Mouse (Mus musculus): ENCODE measurements around the gene Agbl1. TPM values are rescaled to one million over a fixed set of nuclear protein-coding genes. Genes with fewer than 3 reads are reported as not detected.
"Not testable (repeated sequence)": the region's sequence is repeated elsewhere in the genome, so short reads cannot be mapped to it uniquely, and the experiment has no call there.

Agbl1 gene
- total RNA-seq, 1 experiment from 2014 or later = 0.10 TPM

DNA sequence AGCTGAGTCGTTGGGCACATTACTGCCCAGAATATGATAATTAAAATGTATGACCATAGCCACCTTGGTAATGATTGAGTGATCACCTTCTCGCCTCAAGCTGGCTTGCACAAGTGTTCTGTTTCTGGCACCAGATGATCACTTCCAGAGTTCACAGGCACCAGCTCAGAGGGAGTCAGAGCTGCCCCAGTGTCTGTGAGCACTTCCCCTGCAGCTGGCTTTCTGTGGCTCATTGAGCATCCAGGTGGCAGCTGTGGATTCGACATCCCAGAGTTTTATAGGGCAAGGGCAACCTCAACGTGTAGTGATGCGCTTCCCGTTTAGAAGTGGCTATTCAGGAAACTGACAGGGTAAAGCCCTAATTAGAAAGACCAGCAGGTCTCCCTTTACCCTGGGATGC is 244.5 kb downstream of the Agbl1 start:
- no peak for ATAC-seq (replicated peaks in 1 of 2; ENCODE audit: insufficient read depth in 1 of 2, low FRiP score in 2 of 2, low TSS enrichment in 1 of 2, low read depth in 1 of 2, poor library complexity in 2 of 2, severe bottlenecking in 2 of 2)

DNA sequence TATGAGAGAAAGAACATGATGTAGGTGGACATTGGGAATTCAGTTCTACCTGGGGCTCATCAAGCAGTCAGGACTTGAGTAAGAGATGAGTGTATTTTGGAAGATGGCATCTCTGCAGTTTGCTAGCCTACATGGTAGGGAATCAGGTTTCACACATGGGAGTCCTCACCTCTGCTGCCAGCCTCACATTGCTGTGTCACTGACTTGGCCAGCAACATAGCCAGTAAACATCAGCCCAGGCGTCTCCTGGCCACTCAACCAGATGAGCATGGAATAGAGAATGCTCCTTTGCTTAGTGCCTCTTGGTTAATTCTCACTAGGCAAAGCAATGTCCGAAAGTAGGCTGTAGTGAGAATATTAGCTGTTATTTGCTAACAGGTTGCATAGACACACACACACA is 255.9 kb downstream of the Agbl1 start:
- no peak for ATAC-seq (replicated peaks in 1 of 2; ENCODE audit: insufficient read depth in 1 of 2, low FRiP score in 2 of 2, low TSS enrichment in 1 of 2, low read depth in 1 of 2, poor library complexity in 2 of 2, severe bottlenecking in 2 of 2)

DNA sequence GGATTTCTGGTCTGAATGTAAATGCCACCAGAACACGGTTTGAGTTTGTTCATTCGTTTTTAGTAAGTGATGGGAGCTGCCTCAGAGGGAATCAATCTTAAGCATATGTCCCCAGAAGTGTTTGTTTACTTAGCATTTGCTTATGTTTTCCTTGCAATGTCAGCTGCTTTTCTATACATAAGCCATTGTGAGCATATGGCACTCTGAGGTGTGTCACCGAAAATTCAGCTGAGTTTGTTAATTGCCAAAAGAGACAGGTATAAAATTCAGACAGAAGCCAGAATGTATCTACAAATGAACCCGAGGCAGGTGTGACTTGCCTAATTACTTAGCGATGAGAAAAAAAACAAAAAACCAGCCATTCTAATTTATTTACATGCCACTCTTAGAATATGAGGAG is 257.8 kb downstream of the Agbl1 start:
- no peak for ATAC-seq (replicated peaks in 1 of 2; ENCODE audit: insufficient read depth in 1 of 2, low FRiP score in 2 of 2, low TSS enrichment in 1 of 2, low read depth in 1 of 2, poor library complexity in 2 of 2, severe bottlenecking in 2 of 2)

DNA sequence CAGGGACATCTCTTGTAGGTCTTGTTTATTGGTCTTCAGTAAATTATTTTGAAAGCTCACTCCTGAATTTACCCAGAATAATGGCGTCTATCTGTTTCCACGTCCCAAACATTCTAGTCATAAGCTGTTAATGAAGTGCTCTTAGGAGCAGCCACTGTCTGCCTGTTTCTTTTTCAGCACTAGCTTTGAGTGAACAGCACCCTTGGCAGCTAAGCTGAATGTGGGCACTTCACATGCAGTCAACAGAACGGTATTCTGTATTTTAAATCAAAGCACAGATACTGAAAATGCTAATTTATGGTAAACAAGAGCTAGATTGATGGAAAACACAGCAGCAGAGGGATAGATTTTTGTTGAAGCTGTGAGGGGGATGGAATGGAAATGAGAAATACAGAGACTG is 294.6 kb downstream of the Agbl1 start:
- ATAC-seq (replicated peaks in 1 of 2; ENCODE audit: insufficient read depth in 1 of 2, low FRiP score in 2 of 2, low TSS enrichment in 1 of 2, low read depth in 1 of 2, poor library complexity in 2 of 2, severe bottlenecking in 2 of 2) = no peak

DNA sequence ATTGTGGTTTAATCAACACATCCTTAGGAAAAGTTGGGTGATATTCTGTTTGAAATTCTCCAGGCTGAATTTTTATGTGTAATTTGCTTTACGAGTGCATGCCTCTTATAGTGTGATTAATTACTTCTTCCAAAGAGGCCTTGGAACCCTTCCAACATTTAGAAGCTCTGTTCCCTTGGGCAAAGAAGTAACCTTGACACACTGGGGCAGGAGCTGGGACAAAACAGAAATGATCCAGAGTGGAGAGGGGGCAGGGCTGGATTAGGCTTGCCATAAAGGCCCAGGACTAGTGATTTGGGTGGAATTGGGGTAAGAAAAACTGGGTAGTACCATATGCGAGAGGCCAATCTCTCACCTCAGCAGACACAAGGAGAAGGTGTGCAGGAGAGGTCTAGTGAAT is 316.8 kb downstream of the Agbl1 start:
- no peak for ATAC-seq (replicated peaks in 1 of 2; ENCODE audit: insufficient read depth in 1 of 2, low FRiP score in 2 of 2, low TSS enrichment in 1 of 2, low read depth in 1 of 2, poor library complexity in 2 of 2, severe bottlenecking in 2 of 2)

DNA sequence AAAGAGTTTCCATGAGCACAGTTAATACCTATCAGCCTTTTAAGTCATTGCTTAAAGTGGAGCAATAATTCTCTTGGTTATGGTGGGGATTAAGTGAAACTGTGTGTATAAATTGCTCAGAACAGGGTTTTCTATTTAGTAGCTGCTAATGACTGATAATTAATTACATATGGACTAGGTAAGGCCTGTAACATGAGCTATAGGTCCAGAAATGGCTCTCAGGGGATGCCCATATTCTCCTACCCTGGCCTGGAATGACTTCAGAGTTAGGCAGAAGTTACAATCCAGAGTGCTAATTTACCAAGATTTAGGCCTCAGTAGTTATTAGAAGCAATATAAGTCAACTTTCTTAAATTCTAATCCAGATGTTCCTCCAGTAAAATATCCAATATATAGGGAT is 317.6 kb downstream of the Agbl1 start:
- ATAC-seq (replicated peaks in 1 of 2; ENCODE audit: insufficient read depth in 1 of 2, low FRiP score in 2 of 2, low TSS enrichment in 1 of 2, low read depth in 1 of 2, poor library complexity in 2 of 2, severe bottlenecking in 2 of 2) = no peak

DNA sequence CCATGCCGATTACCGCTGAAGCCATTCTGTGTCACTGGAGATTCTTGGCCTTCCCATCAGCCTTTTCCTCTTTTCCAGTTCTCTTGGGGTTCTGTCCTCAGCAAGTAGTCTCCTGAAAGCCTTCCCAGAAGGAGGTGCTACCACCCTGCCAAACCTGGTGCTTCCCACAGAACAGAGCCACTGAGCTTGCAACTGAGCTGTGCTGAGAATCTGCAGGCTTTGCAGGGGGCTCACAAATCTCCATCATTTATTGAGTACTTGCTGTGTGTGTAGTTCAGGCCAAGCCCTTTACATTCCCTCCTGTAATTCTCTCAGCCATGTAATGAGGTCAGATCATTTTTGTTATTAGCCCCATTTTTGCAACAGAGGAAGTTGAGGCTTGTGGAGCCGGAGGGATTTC is 322.2 kb downstream of the Agbl1 start:
- ATAC-seq (replicated peaks in 1 of 2; ENCODE audit: insufficient read depth in 1 of 2, low FRiP score in 2 of 2, low TSS enrichment in 1 of 2, low read depth in 1 of 2, poor library complexity in 2 of 2, severe bottlenecking in 2 of 2) = no peak

DNA sequence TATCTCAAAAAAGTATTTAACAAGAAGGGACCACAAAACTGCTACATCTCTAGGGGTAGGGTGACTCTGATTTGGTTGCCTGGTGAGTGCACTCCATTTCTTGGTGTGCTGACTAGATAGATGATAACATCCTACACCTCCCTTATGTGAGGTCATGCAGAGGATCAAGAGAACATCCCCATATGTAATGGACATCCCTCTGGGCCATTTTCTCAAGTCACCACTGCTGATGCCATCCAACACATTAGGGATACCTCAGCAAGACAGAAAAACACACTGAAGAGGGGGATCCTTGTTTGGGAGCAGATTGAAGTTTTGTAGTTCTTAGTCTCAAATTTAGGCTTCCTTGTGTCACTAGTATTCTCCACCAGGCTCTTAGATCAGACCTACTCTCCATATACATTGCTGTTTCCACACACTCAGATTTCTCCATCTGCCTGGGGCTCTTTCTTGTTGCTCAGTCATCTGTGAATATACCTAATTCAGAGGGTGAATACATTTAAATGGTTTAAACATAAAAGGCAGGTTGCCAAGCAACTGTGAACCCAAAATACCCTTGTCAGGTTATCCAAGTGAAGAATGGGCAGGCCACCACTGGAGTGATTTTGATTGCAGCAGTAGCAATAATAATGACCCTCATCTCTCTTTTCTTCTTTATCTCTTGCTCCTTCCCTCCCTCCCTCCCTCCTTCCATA is 331.0 kb downstream of the Agbl1 start:
- ATAC-seq (replicated peaks in 1 of 2; ENCODE audit: insufficient read depth in 1 of 2, low FRiP score in 2 of 2, low TSS enrichment in 1 of 2, low read depth in 1 of 2, poor library complexity in 2 of 2, severe bottlenecking in 2 of 2) = no peak

DNA sequence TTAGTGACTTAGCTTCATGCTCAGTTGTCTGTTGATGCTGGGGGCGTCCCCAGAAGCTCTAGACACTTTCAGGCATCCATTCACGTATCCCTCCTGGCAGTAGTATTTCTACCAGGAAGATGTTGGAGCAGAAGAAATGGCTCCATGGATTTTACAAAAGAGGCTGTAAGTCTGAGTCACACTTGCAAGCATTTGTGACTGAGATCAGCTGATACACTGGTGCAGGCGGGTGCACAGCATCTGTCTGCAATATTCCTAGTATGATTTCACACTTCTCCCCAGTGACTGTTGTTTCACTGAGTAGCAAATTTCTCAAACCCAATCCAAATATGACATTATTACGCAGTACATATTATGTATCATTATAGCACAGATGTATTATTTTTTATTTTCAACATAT is 332.8 kb downstream of the Agbl1 start:
- ATAC-seq (replicated peaks in 1 of 2; ENCODE audit: insufficient read depth in 1 of 2, low FRiP score in 2 of 2, low TSS enrichment in 1 of 2, low read depth in 1 of 2, poor library complexity in 2 of 2, severe bottlenecking in 2 of 2) = no peak

DNA sequence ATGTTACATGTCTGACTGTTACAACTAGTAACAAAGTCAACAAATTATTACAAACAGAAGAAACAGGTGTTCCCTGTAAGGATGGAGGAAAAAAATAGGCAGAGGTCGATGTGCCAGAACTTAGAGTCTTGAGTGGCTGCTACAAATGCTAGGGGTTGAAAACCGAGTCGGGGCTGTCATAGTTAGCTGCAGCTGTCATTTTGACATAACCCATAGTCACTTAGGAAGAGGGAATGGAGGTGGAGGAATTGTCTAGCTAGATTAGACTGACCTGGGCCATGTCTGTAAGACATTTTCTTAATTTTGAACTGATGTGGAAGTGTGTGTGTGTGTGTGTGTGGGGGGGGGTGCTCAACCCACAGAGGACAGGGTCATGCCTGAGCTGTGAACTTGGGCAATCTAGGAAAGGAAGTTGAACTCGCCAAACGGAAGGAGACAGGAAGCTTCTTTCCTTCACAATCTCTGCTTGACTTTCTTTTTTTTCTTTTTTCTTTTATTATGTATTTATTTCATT is 364.9 kb downstream of the Agbl1 start:
- no peak for ATAC-seq (replicated peaks in 1 of 2; ENCODE audit: insufficient read depth in 1 of 2, low FRiP score in 2 of 2, low TSS enrichment in 1 of 2, low read depth in 1 of 2, poor library complexity in 2 of 2, severe bottlenecking in 2 of 2)

DNA sequence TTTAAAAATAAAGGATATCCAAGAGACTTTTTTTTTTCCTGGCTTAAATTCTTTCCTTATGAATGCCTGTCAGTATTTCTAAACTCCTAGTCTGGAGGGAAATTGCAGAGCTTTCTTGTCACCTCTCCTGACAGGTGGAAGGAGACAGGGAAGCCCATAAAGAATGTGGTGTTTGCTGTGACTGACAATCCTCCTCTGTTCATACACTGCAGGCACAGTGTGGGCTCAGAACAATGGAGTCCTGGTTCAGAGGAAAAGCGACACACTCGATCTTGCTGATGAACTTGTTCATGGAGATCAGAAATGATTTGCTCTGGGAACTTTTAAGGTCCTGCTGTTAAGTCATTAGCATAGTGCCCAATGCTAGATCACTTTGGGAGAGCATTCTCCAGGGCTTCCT is 368.1 kb downstream of the Agbl1 start:
- ATAC-seq (replicated peaks in 1 of 2; ENCODE audit: insufficient read depth in 1 of 2, low FRiP score in 2 of 2, low TSS enrichment in 1 of 2, low read depth in 1 of 2, poor library complexity in 2 of 2, severe bottlenecking in 2 of 2) = no peak

DNA sequence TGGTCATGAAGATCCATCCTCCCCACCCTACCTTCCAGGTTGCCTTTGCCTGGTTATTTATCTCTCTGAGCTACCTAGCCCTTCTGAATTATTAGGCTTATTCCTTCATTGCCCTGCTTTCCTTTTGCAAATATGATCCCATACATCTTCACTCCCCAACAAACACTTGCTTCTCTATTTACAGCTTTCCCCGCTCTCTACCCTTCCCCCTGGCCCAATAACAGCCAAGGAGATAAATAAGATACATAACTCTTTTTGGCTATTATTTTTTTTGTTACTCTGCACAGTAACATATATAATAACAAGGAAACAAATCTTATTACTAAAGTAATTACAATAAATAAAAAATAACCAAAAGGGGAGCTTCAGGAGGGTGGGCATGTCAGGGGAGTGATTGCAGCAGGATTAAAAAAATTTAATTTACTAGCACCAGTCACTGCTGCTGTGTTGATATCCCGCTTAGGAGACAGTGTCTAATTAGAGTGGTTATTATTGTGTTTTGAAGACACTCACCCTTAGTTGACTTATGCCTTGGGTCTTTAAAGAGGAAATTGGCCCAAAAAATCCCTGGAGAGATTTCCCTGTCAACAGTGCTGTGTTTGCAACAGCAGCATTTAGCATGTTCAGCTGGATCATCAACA is 370.5 kb downstream of the Agbl1 start:
- no peak for ATAC-seq (replicated peaks in 1 of 2; ENCODE audit: insufficient read depth in 1 of 2, low FRiP score in 2 of 2, low TSS enrichment in 1 of 2, low read depth in 1 of 2, poor library complexity in 2 of 2, severe bottlenecking in 2 of 2)

DNA sequence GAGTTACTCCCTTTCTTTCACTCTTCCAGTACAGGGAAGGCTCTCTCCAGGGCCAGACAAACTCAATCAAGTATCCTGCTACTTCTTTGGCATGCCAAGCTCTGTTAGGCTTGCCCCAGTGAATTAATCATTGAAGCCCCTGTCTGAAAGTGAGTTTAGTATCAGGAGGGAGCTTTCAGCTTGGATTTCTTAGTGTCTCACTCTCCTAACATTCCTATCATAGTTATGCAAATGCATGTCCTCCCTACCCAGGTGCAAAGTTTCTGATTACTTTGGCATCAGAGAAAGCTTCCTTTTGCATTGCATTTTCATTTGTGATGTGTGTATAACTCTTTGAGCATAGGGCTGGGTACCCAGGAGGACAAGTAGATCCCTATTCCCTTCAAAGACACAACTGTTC is 399.8 kb downstream of the Agbl1 start:
- ATAC-seq (replicated peaks in 1 of 2; ENCODE audit: insufficient read depth in 1 of 2, low FRiP score in 2 of 2, low TSS enrichment in 1 of 2, low read depth in 1 of 2, poor library complexity in 2 of 2, severe bottlenecking in 2 of 2) = no peak

DNA sequence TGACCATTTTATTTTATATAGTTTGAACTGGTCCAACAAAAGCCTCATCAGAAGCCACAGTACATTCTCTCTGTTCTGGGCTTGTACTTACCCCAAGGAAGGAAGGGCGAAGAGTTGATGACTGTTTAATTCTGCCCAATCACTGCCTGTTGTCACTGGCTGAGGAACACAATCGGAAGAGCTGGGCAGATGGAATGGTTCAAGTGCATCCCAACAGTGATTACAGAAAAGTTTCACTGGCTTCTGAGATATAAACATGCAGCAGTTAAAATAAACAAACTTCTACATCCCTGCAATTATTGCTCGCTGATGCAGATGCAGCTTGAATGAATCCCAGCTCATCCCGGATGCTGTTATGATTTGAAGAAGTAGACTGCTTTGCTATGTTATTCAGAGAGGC is 421.3 kb downstream of the Agbl1 start:
- no peak for ATAC-seq (replicated peaks in 1 of 2; ENCODE audit: insufficient read depth in 1 of 2, low FRiP score in 2 of 2, low TSS enrichment in 1 of 2, low read depth in 1 of 2, poor library complexity in 2 of 2, severe bottlenecking in 2 of 2)

DNA sequence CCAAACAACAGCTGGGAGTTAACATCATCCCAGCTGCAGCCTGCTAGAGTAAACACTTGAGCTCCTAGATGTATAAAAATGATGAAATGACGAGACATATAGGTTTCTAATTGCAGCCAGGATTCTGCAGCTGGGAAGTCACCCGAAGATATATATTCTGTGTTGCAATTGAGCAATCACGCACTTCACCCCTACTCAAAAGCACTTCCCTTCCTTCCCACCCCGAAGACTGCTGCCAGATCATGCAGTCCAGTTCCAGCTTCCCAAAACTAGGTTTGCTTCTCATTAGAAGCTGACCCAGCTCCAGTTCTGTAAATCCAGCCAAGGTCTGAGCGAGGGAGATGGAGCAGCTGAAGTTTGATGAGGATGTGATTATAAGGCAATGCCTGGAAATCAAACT is 431.4 kb downstream of the Agbl1 start:
- no peak for ATAC-seq (replicated peaks in 1 of 2; ENCODE audit: insufficient read depth in 1 of 2, low FRiP score in 2 of 2, low TSS enrichment in 1 of 2, low read depth in 1 of 2, poor library complexity in 2 of 2, severe bottlenecking in 2 of 2)

DNA sequence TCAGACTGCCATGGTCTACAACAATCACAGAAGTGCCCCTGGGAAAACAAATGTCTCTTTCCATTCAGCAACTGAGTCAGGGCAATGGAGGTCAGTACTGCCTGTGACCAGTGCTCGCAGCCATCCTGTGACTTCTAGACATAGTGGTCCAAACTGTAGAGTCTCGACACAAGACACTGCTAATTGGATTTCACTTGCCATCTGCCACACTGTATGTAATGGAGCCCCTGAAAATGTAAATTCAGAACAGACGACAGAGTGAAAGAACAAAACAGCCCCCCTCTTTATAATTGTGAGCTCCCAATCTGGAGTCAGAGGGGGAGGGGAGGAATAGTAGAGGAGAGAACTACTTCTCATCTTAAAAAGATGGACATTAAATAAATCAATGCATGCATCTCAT is 445.2 kb downstream of the Agbl1 start:
- ATAC-seq (replicated peaks in 1 of 2; ENCODE audit: insufficient read depth in 1 of 2, low FRiP score in 2 of 2, low TSS enrichment in 1 of 2, low read depth in 1 of 2, poor library complexity in 2 of 2, severe bottlenecking in 2 of 2) = no peak

DNA sequence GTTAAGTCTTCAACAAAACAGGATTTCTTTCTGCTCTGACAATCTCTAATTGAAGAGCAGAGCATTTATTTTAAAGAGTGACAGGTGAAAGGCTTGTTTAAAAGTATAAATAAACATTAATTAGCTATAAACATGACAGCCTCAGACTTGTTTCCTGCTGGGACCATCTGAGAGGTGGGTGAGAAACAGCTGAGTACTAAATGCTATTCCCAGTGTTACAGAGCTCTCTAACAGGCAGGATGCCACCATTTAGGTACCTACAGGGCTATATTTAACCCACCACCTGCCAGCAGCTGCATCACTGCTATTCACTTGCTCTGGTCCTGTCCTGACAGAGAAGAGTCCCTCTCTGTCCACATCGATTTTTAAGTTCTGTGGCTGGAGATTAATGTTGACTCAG is 471.5 kb downstream of the Agbl1 start:
- ATAC-seq (replicated peaks in 1 of 2; ENCODE audit: insufficient read depth in 1 of 2, low FRiP score in 2 of 2, low TSS enrichment in 1 of 2, low read depth in 1 of 2, poor library complexity in 2 of 2, severe bottlenecking in 2 of 2) = no peak

DNA sequence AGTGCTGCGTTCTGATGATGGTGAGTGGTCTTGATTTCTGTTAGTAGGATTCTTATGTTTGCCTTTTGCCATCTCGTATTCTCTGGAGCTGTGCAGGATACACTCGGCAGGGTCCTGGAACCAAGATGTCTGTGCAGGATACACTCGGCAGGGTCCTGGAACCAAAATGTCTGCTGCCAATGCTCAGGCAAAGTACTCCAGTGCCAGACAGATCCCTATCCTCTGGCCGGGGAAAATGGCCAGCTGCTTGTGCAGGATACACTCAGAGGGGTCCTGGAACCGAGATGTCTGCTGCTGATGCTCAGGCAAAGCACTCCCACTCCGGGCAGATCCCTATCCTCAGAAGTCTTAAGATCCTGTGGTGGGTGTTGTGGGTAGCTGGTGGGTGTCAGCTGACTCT is 502.5 kb downstream of the Agbl1 start:
- not testable (repeated sequence) for ATAC-seq (replicated peaks in 1 of 2; ENCODE audit: insufficient read depth in 1 of 2, low FRiP score in 2 of 2, low TSS enrichment in 1 of 2, low read depth in 1 of 2, poor library complexity in 2 of 2, severe bottlenecking in 2 of 2)

DNA sequence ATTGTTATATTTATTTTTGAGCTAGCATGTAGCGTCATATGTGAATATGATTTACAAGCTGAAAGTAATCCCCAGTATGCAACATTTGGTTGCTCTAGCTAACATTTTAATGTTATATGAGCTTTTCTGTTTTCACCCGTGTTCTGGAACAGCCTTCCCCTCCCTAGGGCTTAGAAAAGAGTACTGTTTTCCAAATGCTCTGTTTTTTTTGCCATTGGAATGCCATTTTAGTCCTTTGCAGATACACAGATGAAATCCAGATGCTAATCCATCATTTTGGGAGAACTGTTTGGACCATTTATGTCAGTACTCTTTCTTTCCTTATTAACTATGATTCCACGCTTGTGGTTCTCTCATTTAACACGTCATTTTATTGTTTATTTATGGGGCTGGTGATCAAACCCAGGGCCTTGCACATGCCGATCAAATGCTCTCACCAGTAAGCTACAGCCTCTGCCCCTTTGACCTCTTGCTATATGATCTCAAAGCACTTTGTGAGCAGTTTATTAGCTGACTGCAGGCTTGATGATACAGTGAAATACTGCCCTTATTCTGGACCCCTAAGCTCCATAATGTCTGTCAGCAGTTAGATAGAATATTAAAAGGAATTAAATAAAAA is 547.7 kb downstream of the Agbl1 start:
- ATAC-seq (replicated peaks in 1 of 2; ENCODE audit: insufficient read depth in 1 of 2, low FRiP score in 2 of 2, low TSS enrichment in 1 of 2, low read depth in 1 of 2, poor library complexity in 2 of 2, severe bottlenecking in 2 of 2) = no peak

Measured in hematopoietic stem cell, adult 5-6 weeks (primary cell).